24 mouse cellular contexts compared by ENCODE assay signal in the genomic region with DNA sequence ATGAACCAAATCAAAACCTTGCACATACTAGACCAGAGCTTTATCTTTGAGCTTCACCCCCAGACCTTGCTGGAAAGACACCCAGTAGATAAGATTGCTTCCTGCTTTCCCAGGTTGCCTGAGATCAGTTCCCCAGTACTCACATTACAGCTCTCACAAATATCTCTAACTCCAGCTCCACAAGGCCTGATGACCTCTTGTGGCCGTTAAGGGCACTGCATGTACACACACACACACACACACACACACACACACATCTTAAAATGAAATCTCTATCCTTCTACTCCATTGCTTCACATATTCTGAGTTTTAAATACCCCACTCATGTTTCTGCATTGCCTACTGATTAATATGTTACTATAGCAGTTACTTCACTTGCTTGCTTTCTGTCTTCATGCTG. TPM values are rescaled to one million over a fixed set of nuclear protein-coding genes. Genes with fewer than 3 reads are reported as not detected.
A peak's percentile ranks its signal among the peaks of the same experiment; 100 is the strongest.
DNase-seq lines count a peak whose midpoint lies in the region; ATAC-seq and TF ChIP-seq lines count a peak whose summit lies in the region.
"Had no signal": no experiment of that assay in that cellular context is flagged by ENCODE, and none has a peak within 500 bp of the region (broad histone marks: within the 10 kb centered on the region; RNA-seq: fewer than 3 reads in every experiment).

No protein-coding gene starts in this region.

- no peak for ATAC-seq in kidney, postnatal 0 days (replicated peaks; ENCODE audit: low FRiP score, low read depth)
- ATAC-seq in kidney, embryonic 14.5 days (ENCODE audit: low FRiP score, low TSS enrichment), result no peak
- ATAC-seq: forebrain, embryonic 15.5 days had no signal

- H3K9me3 ChIP-seq in kidney, postnatal 0 days (replicated peaks; ENCODE audit: low read length), result no peaks in the 10 kb centered on the region
- peaks cover under 1% of the 10 kb centered on the region; the same call in 1 of the 2 replicates for H3K9me3 ChIP-seq in kidney, embryonic 14.5 days (ENCODE audit: control insufficient read depth, low read length)
- H3K9me3 ChIP-seq in E14TG2a.4 (ENCODE audit: low read length), result no peaks in the 10 kb centered on the region
- H3K9me3 ChIP-seq: forebrain, embryonic 15.5 days; kidney, embryonic 15.5 days; limb, embryonic 10.5 days had no signal

- DNase-seq in gastrocnemius, adult 2 months, result no peak
- no peak for DNase-seq in gastrocnemius, postnatal 4 days (ENCODE audit: low spot score in 2 of 2)
- DNase-seq in kidney, postnatal 0 days (ENCODE audit: low spot score), result no peak
- DNase-seq in brain, embryonic 14.5 days (ENCODE audit: low read depth), result no peak
- no peak for DNase-seq in frontal cortex, postnatal 25 days (ENCODE audit: low spot score in 2 of 2)
- no peak for DNase-seq in urinary bladder, postnatal 36 days (ENCODE audit: low spot score in 2 of 2)
- DNase-seq: cerebellum, adult 11-12 months; cerebellum, postnatal 25 days; heart, postnatal 4 days; liver, embryonic 13.5 days; lung, postnatal 14 days; right cerebral cortex, postnatal 4 days; thymus, postnatal 36 days had no signal

- no peak overlapping the region for H3K9ac ChIP-seq in kidney, postnatal 0 days (ENCODE audit: low read depth, low read length)
- no peak overlapping the region for H3K9ac ChIP-seq in kidney, embryonic 14.5 days (ENCODE audit: low read depth, low read length)
- H3K9ac ChIP-seq: forebrain, embryonic 15.5 days; kidney, embryonic 15.5 days; liver, embryonic 13.5 days had no signal

- intact Hi-C loops in gastrocnemius, adult 2 months (cut with DNase I), result no loop called here

- TF ChIP-seq CTCF in gastrocnemius, adult 2 months (IDR thresholded peaks at IDR 0.05), result peak; percentile 18; the same call in 1 of the 2 replicates
- peak; percentile 42 for TF ChIP-seq CTCF in kidney, postnatal 0 days (IDR thresholded peaks at IDR 0.05; ENCODE audit: low read depth)
- TF ChIP-seq CTCF in E14TG2a.4 (conservative IDR thresholded peaks at IDR 0.05; ENCODE audit: low read length), result peak; percentile 57
- TF ChIP-seq CTCF in brain, embryonic 14.5 days (IDR thresholded peaks at IDR 0.05; ENCODE audit: borderline replicate concordance, extremely low read depth, insufficient read depth, insufficient read length), result peak; percentile 28; the same call in 1 of the 2 replicates

- WGBS in kidney, postnatal 0 days, result 95% methylated on average over 1 of the region's 1 CpGs
- WGBS in kidney, embryonic 14.5 days, result 96% methylated on average over 1 of the region's 1 CpGs

- no peaks in the 10 kb centered on the region for H3K4me1 ChIP-seq in kidney, postnatal 0 days (replicated peaks; ENCODE audit: insufficient read depth, low read length)
- no peaks in the 10 kb centered on the region for H3K4me1 ChIP-seq in kidney, embryonic 14.5 days (ENCODE audit: control insufficient read depth, insufficient read depth, low read length)
- no peaks in the 10 kb centered on the region for H3K4me1 ChIP-seq in E14TG2a.4 (replicated peaks; ENCODE audit: low read depth, low read length)
- H3K4me1 ChIP-seq: liver, embryonic 13.5 days had no signal

- TF ChIP-seq POLR2A in brain, embryonic 14.5 days (IDR thresholded peaks at IDR 0.05; ENCODE audit: borderline replicate concordance, extremely low read depth, insufficient read depth, insufficient read length, poor library complexity, severe bottlenecking), result no peak

- no peak overlapping the region for H3K4me3 ChIP-seq in gastrocnemius, adult 2 months
- H3K4me3 ChIP-seq in kidney, postnatal 0 days (replicated peaks; ENCODE audit: low read depth, low read length), result no peak overlapping the region
- H3K4me3 ChIP-seq in kidney, embryonic 14.5 days (ENCODE audit: low read length), result no peak overlapping the region
- no peak overlapping the region for H3K4me3 ChIP-seq in E14TG2a.4 (replicated peaks; ENCODE audit: low read length)
- H3K4me3 ChIP-seq: forebrain, embryonic 15.5 days; kidney, embryonic 15.5 days; limb, embryonic 10.5 days; liver, embryonic 13.5 days had no signal

- no peaks in the 10 kb centered on the region for H3K36me3 ChIP-seq in kidney, postnatal 0 days (ENCODE audit: insufficient read depth, low read length)
- no peaks in the 10 kb centered on the region for H3K36me3 ChIP-seq in kidney, embryonic 14.5 days (ENCODE audit: control insufficient read depth, insufficient read depth, low read length)
- H3K36me3 ChIP-seq in E14TG2a.4 (ENCODE audit: insufficient read depth, low read length), result no peaks in the 10 kb centered on the region
- H3K36me3 ChIP-seq: forebrain, embryonic 15.5 days; kidney, embryonic 15.5 days; limb, embryonic 10.5 days; liver, embryonic 13.5 days had no signal

- no peaks in the 10 kb centered on the region for H3K27me3 ChIP-seq in kidney, postnatal 0 days (ENCODE audit: insufficient read depth, low read length)
- H3K27me3 ChIP-seq in kidney, embryonic 14.5 days (ENCODE audit: control insufficient read depth, insufficient read depth, low read length), result no peaks in the 10 kb centered on the region
- H3K27me3 ChIP-seq in E14TG2a.4 (ENCODE audit: insufficient read depth, low read length), result no peaks in the 10 kb centered on the region
- H3K27me3 ChIP-seq: CH12.LX; forebrain, embryonic 15.5 days; kidney, embryonic 15.5 days; liver, embryonic 13.5 days had no signal

- no peak overlapping the region for H3K27ac ChIP-seq in gastrocnemius, adult 2 months
- no peak overlapping the region for H3K27ac ChIP-seq in kidney, postnatal 0 days
- no peak overlapping the region for H3K27ac ChIP-seq in kidney, embryonic 14.5 days (ENCODE audit: low read depth, low read length)
- H3K27ac ChIP-seq: forebrain, embryonic 15.5 days; kidney, embryonic 15.5 days; limb, embryonic 10.5 days; liver, embryonic 13.5 days had no signal

- H3K4me2 ChIP-seq in kidney, postnatal 0 days (ENCODE audit: low read length), result no peak overlapping the region
- no peak overlapping the region for H3K4me2 ChIP-seq in kidney, embryonic 14.5 days (replicated peaks; ENCODE audit: low read depth, low read length)
- H3K4me2 ChIP-seq: forebrain, embryonic 15.5 days; kidney, embryonic 15.5 days; liver, embryonic 13.5 days; midbrain, embryonic 11.5 days had no signal

RNA-seq across cellular contexts. Expression of a gene that starts 40.1 kb away (rescaled TPM):
- not detected for total RNA-seq in gastrocnemius, adult 2 months (2021)
- not detected for total RNA-seq in gastrocnemius, postnatal 4 days (2021)
- polyA plus RNA-seq in kidney, postnatal 0 days (2015; fragmentation: Nextera tagmentation; extraction: Ambion mirVana), result not detected in 2 replicates
- not detected in 2 replicates for polyA plus RNA-seq in kidney, embryonic 14.5 days (2014; fragmentation: Nextera tagmentation; extraction: Ambion mirVana)
- polyA plus RNA-seq in brain, embryonic 14.5 days (2012; rRNA removed), result not detected in 2 replicates
- total RNA-seq: CH12.LX; gastrocnemius, adult 8-10 months; layer of hippocampus, adult 18-20 months; left cerebral cortex, adult 18-20 months had no signal
- polyA plus RNA-seq: forebrain, embryonic 15.5 days; kidney, embryonic 15.5 days; limb, embryonic 10.5 days; liver, embryonic 13.5 days; midbrain, embryonic 11.5 days; neural tube, embryonic 14.5 days had no signal

RNA-seq across cellular contexts. Expression of a gene that starts 41.6 kb away (rescaled TPM):
- total RNA-seq in gastrocnemius, adult 2 months (2021), result under 1 TPM in 1 of 2 experiments, not detected in 1; 0.10 TPM
- under 1 TPM; 0.56 to 0.57 TPM for total RNA-seq in gastrocnemius, postnatal 4 days (2021)
- 2.6 and 3.0 TPM in 2 replicates for polyA plus RNA-seq in kidney, postnatal 0 days (2015; fragmentation: Nextera tagmentation; extraction: Ambion mirVana)
- 1.5 and 2.0 TPM in 2 replicates for polyA plus RNA-seq in kidney, embryonic 14.5 days (2014; fragmentation: Nextera tagmentation; extraction: Ambion mirVana)
- 0.81 and 1.3 TPM in 2 replicates for polyA plus RNA-seq in brain, embryonic 14.5 days (2012; rRNA removed)
- polyA plus RNA-seq: liver, embryonic 13.5 days had no signal
